ENCODE assay signal across 25 mouse cellular contexts in genomic region chr14:110190471-110190870, GRCm38 (mm10).
"Had no signal": no experiment of that assay in that cellular context is flagged by ENCODE, and none has a peak within 500 bp of the region (broad histone marks: within the 10 kb centered on the region; RNA-seq: fewer than 3 reads in every experiment).

No protein-coding gene starts in this region.

- H3K27ac ChIP-seq: gastrocnemius, adult 2 months; heart, embryonic 13.5 days; heart, embryonic 15.5 days; hindbrain, embryonic 13.5 days; hindbrain, embryonic 15.5 days; hindbrain, postnatal 0 days; kidney, embryonic 15.5 days; kidney, postnatal 0 days; limb, embryonic 13.5 days; limb, embryonic 15.5 days; liver, embryonic 12.5 days had no signal

- H3K4me3 ChIP-seq: gastrocnemius, adult 2 months; heart, embryonic 13.5 days; heart, embryonic 15.5 days; hindbrain, embryonic 13.5 days; hindbrain, embryonic 15.5 days; kidney, embryonic 15.5 days; limb, embryonic 13.5 days; limb, embryonic 15.5 days; liver, embryonic 12.5 days had no signal

- H3K27me3 ChIP-seq: heart, embryonic 13.5 days; heart, embryonic 15.5 days; hindbrain, embryonic 13.5 days; hindbrain, embryonic 15.5 days; kidney, embryonic 15.5 days; limb, embryonic 13.5 days; limb, embryonic 15.5 days; liver, embryonic 12.5 days had no signal

- DNase-seq: gastrocnemius, adult 2 months; gastrocnemius, postnatal 10 days; gastrocnemius, postnatal 25 days; heart, adult 18-20 months; heart, postnatal 4 days; kidney, adult 11 months; kidney, adult 2 months; kidney, adult 9 months; kidney, postnatal 14 days; kidney, postnatal 36 days; layer of hippocampus, adult 9-11 months; layer of hippocampus, postnatal 36 days; left cerebral cortex, postnatal 4 days had no signal

- H3K36me3 ChIP-seq: heart, embryonic 13.5 days; heart, embryonic 15.5 days; hindbrain, embryonic 13.5 days; hindbrain, embryonic 15.5 days; kidney, embryonic 15.5 days; limb, embryonic 13.5 days; limb, embryonic 15.5 days; liver, embryonic 12.5 days had no signal

- H3K9ac ChIP-seq: heart, embryonic 13.5 days; heart, embryonic 15.5 days; hindbrain, embryonic 13.5 days; hindbrain, embryonic 15.5 days; kidney, embryonic 15.5 days; limb, embryonic 13.5 days; limb, embryonic 15.5 days; liver, embryonic 12.5 days had no signal

- ATAC-seq: hindbrain, postnatal 0 days; intestine, embryonic 16.5 days; liver, embryonic 12.5 days had no signal

- H3K4me1 ChIP-seq: heart, embryonic 13.5 days; heart, embryonic 15.5 days; hindbrain, embryonic 13.5 days; hindbrain, embryonic 15.5 days; kidney, embryonic 15.5 days; limb, embryonic 15.5 days; liver, embryonic 12.5 days had no signal

- H3K9me3 ChIP-seq: heart, embryonic 13.5 days; heart, embryonic 15.5 days; hindbrain, embryonic 13.5 days; hindbrain, embryonic 15.5 days; kidney, embryonic 15.5 days; limb, embryonic 13.5 days; limb, embryonic 15.5 days; liver, embryonic 12.5 days had no signal

- H3K4me2 ChIP-seq: heart, embryonic 11.5 days; heart, embryonic 13.5 days; heart, embryonic 15.5 days; hindbrain, embryonic 13.5 days; hindbrain, embryonic 15.5 days; kidney, embryonic 15.5 days; limb, embryonic 13.5 days; limb, embryonic 15.5 days; liver, embryonic 12.5 days had no signal
